28 mouse cellular contexts compared by ENCODE assay signal in genomic region chr4:35927722-35928121, GRCm38 (mm10).
A peak's percentile ranks its signal among the peaks of the same experiment; 100 is the strongest.
DNase-seq lines count a peak whose midpoint lies in the region; ATAC-seq and TF ChIP-seq lines count a peak whose summit lies in the region.
"Had no signal": no experiment of that assay in that cellular context is flagged by ENCODE, and none has a peak within 500 bp of the region (broad histone marks: within the 10 kb centered on the region; RNA-seq: fewer than 3 reads in every experiment).

No protein-coding gene starts in this region.

- DNase-seq in hindbrain, embryonic 10.5 days (ENCODE audit: low spot score) = no peak
- peak; percentile 36 for DNase-seq in brain, embryonic 14.5 days (ENCODE audit: low read depth)
- no peak for DNase-seq in lung, postnatal 14 days
- DNase-seq in frontal cortex, adult 2 months (ENCODE audit: extremely low spot score in 1 of 2, low spot score in 1 of 2) = no peak
- DNase-seq: adrenal gland, postnatal 25 days; B cell, adult 2 months; cerebellum, adult 2 months; cerebellum, postnatal 14 days; gastrocnemius, postnatal 10 days; heart, postnatal 10 days; kidney, adult 2 months; kidney, postnatal 36 days; liver, postnatal 0 days; retina, postnatal 1 day; right cerebral cortex, postnatal 14 days; thymus, postnatal 4 days had no signal

- H3K4me3 ChIP-seq in hindbrain, embryonic 12.5 days = no peak overlapping the region
- no peak overlapping the region for H3K4me3 ChIP-seq in hindbrain, embryonic 10.5 days
- no peak overlapping the region for H3K4me3 ChIP-seq in forebrain, embryonic 13.5 days
- H3K4me3 ChIP-seq in hindbrain, embryonic 16.5 days (ENCODE audit: low read length) = no peak overlapping the region
- H3K4me3 ChIP-seq: embryonic facial prominence, embryonic 12.5 days; heart, embryonic 13.5 days; intestine, embryonic 15.5 days; layer of hippocampus, adult 2 months; left cerebral cortex, adult 2 months; limb, embryonic 13.5 days; liver, embryonic 12.5 days had no signal

- 35% methylated on average over 2 of the region's 2 CpGs for WGBS in hindbrain, embryonic 12.5 days
- WGBS in hindbrain, embryonic 10.5 days = 70% methylated on average over 2 of the region's 2 CpGs
- WGBS in forebrain, embryonic 13.5 days = 31% methylated on average over 2 of the region's 2 CpGs
- WGBS in hindbrain, embryonic 16.5 days = 25% methylated on average over 2 of the region's 2 CpGs

- 0 out of 2 replicates have a peak, but pooled peaks cover 2% of the 10 kb centered on the region for H3K4me1 ChIP-seq in hindbrain, embryonic 12.5 days
- 0 out of 2 replicates have a peak, but pooled peaks cover 3% of the 10 kb centered on the region for H3K4me1 ChIP-seq in hindbrain, embryonic 10.5 days (replicated peaks)
- 0 out of 2 replicates have a peak, but pooled peaks cover 11% of the 10 kb centered on the region for H3K4me1 ChIP-seq in forebrain, embryonic 13.5 days
- H3K4me1 ChIP-seq in hindbrain, embryonic 16.5 days (ENCODE audit: control insufficient read depth, insufficient read depth, low read depth, low read length) = no peaks in the 10 kb centered on the region
- H3K4me1 ChIP-seq: embryonic facial prominence, embryonic 12.5 days; heart, embryonic 13.5 days; intestine, embryonic 15.5 days; limb, embryonic 13.5 days; liver, embryonic 12.5 days had no signal

- TF ChIP-seq CTCF in brain, embryonic 14.5 days (IDR thresholded peaks at IDR 0.05; ENCODE audit: borderline replicate concordance, extremely low read depth, insufficient read depth, insufficient read length) = no peak

- H3K27ac ChIP-seq in hindbrain, embryonic 12.5 days = no peak overlapping the region
- H3K27ac ChIP-seq in hindbrain, embryonic 10.5 days = no peak overlapping the region
- H3K27ac ChIP-seq in forebrain, embryonic 13.5 days = no peak overlapping the region
- no peak overlapping the region for H3K27ac ChIP-seq in hindbrain, embryonic 16.5 days (ENCODE audit: low read depth, low read length)
- H3K27ac ChIP-seq: embryonic facial prominence, embryonic 12.5 days; heart, embryonic 13.5 days; intestine, embryonic 15.5 days; layer of hippocampus, adult 2 months; left cerebral cortex, adult 2 months; limb, embryonic 13.5 days; liver, embryonic 12.5 days; macrophage had no signal

- no peak overlapping the region for H3K9ac ChIP-seq in hindbrain, embryonic 12.5 days
- H3K9ac ChIP-seq in forebrain, embryonic 13.5 days = no peak overlapping the region
- no peak overlapping the region for H3K9ac ChIP-seq in hindbrain, embryonic 16.5 days (ENCODE audit: low read depth, low read length)
- H3K9ac ChIP-seq: embryonic facial prominence, embryonic 12.5 days; heart, embryonic 13.5 days; intestine, embryonic 15.5 days; limb, embryonic 13.5 days; liver, embryonic 12.5 days; liver, postnatal 0 days had no signal

- H3K9me3 ChIP-seq in hindbrain, embryonic 12.5 days (replicated peaks) = no peaks in the 10 kb centered on the region
- no peaks in the 10 kb centered on the region for H3K9me3 ChIP-seq in hindbrain, embryonic 10.5 days
- no peaks in the 10 kb centered on the region for H3K9me3 ChIP-seq in forebrain, embryonic 13.5 days (replicated peaks)
- no peaks in the 10 kb centered on the region for H3K9me3 ChIP-seq in hindbrain, embryonic 16.5 days (ENCODE audit: control insufficient read depth, low read length)
- H3K9me3 ChIP-seq: embryonic facial prominence, embryonic 12.5 days; intestine, embryonic 15.5 days; limb, embryonic 13.5 days; liver, embryonic 12.5 days had no signal

- TF ChIP-seq POLR2A in brain, embryonic 14.5 days (IDR thresholded peaks at IDR 0.05; ENCODE audit: borderline replicate concordance, extremely low read depth, insufficient read depth, insufficient read length, poor library complexity, severe bottlenecking) = no peak

- no peaks in the 10 kb centered on the region for H3K27me3 ChIP-seq in hindbrain, embryonic 12.5 days
- no peaks in the 10 kb centered on the region for H3K27me3 ChIP-seq in hindbrain, embryonic 10.5 days (ENCODE audit: insufficient read depth, poor library complexity, severe bottlenecking)
- no peaks in the 10 kb centered on the region for H3K27me3 ChIP-seq in forebrain, embryonic 13.5 days
- no peaks in the 10 kb centered on the region for H3K27me3 ChIP-seq in hindbrain, embryonic 16.5 days (replicated peaks; ENCODE audit: control insufficient read depth, insufficient read depth, low read length)
- H3K27me3 ChIP-seq: embryonic facial prominence, embryonic 12.5 days; heart, embryonic 13.5 days; intestine, embryonic 15.5 days; limb, embryonic 13.5 days; liver, embryonic 12.5 days had no signal

- H3K36me3 ChIP-seq in hindbrain, embryonic 12.5 days = no peaks in the 10 kb centered on the region
- H3K36me3 ChIP-seq in hindbrain, embryonic 10.5 days = no peaks in the 10 kb centered on the region
- H3K36me3 ChIP-seq in forebrain, embryonic 13.5 days (ENCODE audit: poor library complexity, severe bottlenecking) = no peaks in the 10 kb centered on the region
- no peaks in the 10 kb centered on the region for H3K36me3 ChIP-seq in hindbrain, embryonic 16.5 days (ENCODE audit: control insufficient read depth, insufficient read depth, low read length)
- H3K36me3 ChIP-seq: embryonic facial prominence, embryonic 12.5 days; heart, embryonic 13.5 days; intestine, embryonic 15.5 days; limb, embryonic 13.5 days; liver, embryonic 12.5 days had no signal

- no peak overlapping the region for H3K4me2 ChIP-seq in hindbrain, embryonic 12.5 days (replicated peaks)
- H3K4me2 ChIP-seq in forebrain, embryonic 13.5 days = no peak overlapping the region
- no peak overlapping the region for H3K4me2 ChIP-seq in hindbrain, embryonic 16.5 days (ENCODE audit: low read length)
- H3K4me2 ChIP-seq: embryonic facial prominence, embryonic 12.5 days; heart, embryonic 13.5 days; intestine, embryonic 15.5 days; limb, embryonic 13.5 days; liver, embryonic 12.5 days had no signal

- ATAC-seq in hindbrain, embryonic 12.5 days (ENCODE audit: low FRiP score) = peak; percentile 88
- peak; percentile 80 for ATAC-seq in forebrain, embryonic 13.5 days
- 0 out of 2 replicates have a peak, but pooled peaks have one; percentile 52 for ATAC-seq in hindbrain, embryonic 16.5 days
- ATAC-seq: intestine, embryonic 15.5 days; liver, embryonic 12.5 days; liver, postnatal 0 days; lung, postnatal 0 days had no signal
